Mouse (Mus musculus): ENCODE data around the gene Uncx. TPM values are rescaled to one million over a fixed set of nuclear protein-coding genes. Genes with fewer than 3 reads are reported as not detected.
"Not testable (repeated sequence)": the region's sequence is repeated elsewhere in the genome, so short reads cannot be mapped to it uniquely, and the experiment has no call there.

The Uncx gene
- total RNA-seq, 2 experiments from 2014 or later: not detected

- no peak for ATAC-seq (replicated peaks; ENCODE audit: low FRiP score, poor library complexity, severe bottlenecking)
These were observed 14.5 kb downstream of the Uncx start for GRCm38 (mm10) chr5:139557531-139558467.

GRCm38 (mm10) chr5:139558468-139558804 is 15.1 kb downstream of the Uncx start:
- no peak for ATAC-seq (replicated peaks; ENCODE audit: low FRiP score, poor library complexity, severe bottlenecking)

- no peak for ATAC-seq (replicated peaks; ENCODE audit: low FRiP score, poor library complexity, severe bottlenecking)
These were observed 15.8 kb downstream of the Uncx start for GRCm38 (mm10) chr5:139558917-139559660.

- ATAC-seq (replicated peaks; ENCODE audit: low FRiP score, poor library complexity, severe bottlenecking): no peak
These were observed 16.5 kb downstream of the Uncx start for GRCm38 (mm10) chr5:139559782-139560181.

- no peak for ATAC-seq (replicated peaks; ENCODE audit: low FRiP score, poor library complexity, severe bottlenecking)
These were observed 18.2 kb downstream of the Uncx start for GRCm38 (mm10) chr5:139561363-139562001.

- no peak for ATAC-seq (replicated peaks; ENCODE audit: low FRiP score, poor library complexity, severe bottlenecking)
These were observed 21.4 kb downstream of the Uncx start for GRCm38 (mm10) chr5:139564663-139565062.

GRCm38 (mm10) chr5:139565462-139565861 is 22.2 kb downstream of the Uncx start:
- no peak for ATAC-seq (replicated peaks; ENCODE audit: low FRiP score, poor library complexity, severe bottlenecking)

- ATAC-seq (replicated peaks; ENCODE audit: low FRiP score, poor library complexity, severe bottlenecking): no peak
These were observed 23.5 kb downstream of the Uncx start for GRCm38 (mm10) chr5:139566640-139567399.

GRCm38 (mm10) chr5:139568079-139568478 is 24.8 kb downstream of the Uncx start:
- ATAC-seq (replicated peaks; ENCODE audit: low FRiP score, poor library complexity, severe bottlenecking): no peak

GRCm38 (mm10) chr5:139572526-139572925 is 29.2 kb downstream of the Uncx start:
- ATAC-seq (replicated peaks; ENCODE audit: low FRiP score, poor library complexity, severe bottlenecking): no peak

- no peak for ATAC-seq (replicated peaks; ENCODE audit: low FRiP score, poor library complexity, severe bottlenecking)
These were observed 30.5 kb downstream of the Uncx start for GRCm38 (mm10) chr5:139573606-139574311.

GRCm38 (mm10) chr5:139575054-139575453 is 31.8 kb downstream of the Uncx start:
- no peak for ATAC-seq (replicated peaks; ENCODE audit: low FRiP score, poor library complexity, severe bottlenecking)

- ATAC-seq (replicated peaks; ENCODE audit: low FRiP score, poor library complexity, severe bottlenecking): no peak
These were observed 37.0 kb downstream of the Uncx start for GRCm38 (mm10) chr5:139580171-139580743.

- no peak for ATAC-seq (replicated peaks; ENCODE audit: low FRiP score, poor library complexity, severe bottlenecking)
These were observed 38.1 kb downstream of the Uncx start for GRCm38 (mm10) chr5:139581308-139581868.

GRCm38 (mm10) chr5:139584971-139585747 is 41.9 kb downstream of the Uncx start:
- ATAC-seq (replicated peaks; ENCODE audit: low FRiP score, poor library complexity, severe bottlenecking): no peak

- no peak for ATAC-seq (replicated peaks; ENCODE audit: low FRiP score, poor library complexity, severe bottlenecking)
These were observed 42.4 kb downstream of the Uncx start for GRCm38 (mm10) chr5:139585748-139586060.

GRCm38 (mm10) chr5:139587459-139587858 is 44.2 kb downstream of the Uncx start:
- ATAC-seq (replicated peaks; ENCODE audit: low FRiP score, poor library complexity, severe bottlenecking): not testable (repeated sequence)

All from erythroid progenitor cell, adult 5-6 weeks (primary cell).